Mouse (Mus musculus) midbrain, embryonic 15.5 days (tissue): ENCODE measurements around the gene Cyth3. TPM values are rescaled to one million over a fixed set of nuclear protein-coding genes. Genes with fewer than 3 reads are reported as not detected.

Experiments
- ATAC-seq: fragments of 200-750 bp; cut with Nextera tagmentation; replicated peaks from 2 replicates; pipeline ENCODE4 v1.8.0; 2017; ENCODE audit warnings: moderate TSS enrichment
- H3K27ac ChIP-seq: fragments of 300-500 bp; sonication (generic); 2 replicates; pipeline ENCODE4 v1.5.1; 2015; ENCODE audit warnings: mild to moderate bottlenecking, inconsistent platforms
- H3K27me3 ChIP-seq: fragments of 300-500 bp; sonication (generic); replicated peaks from 2 replicates; pipeline ENCODE4 v1.6.1; 2015; ENCODE audit warnings: inconsistent platforms
- H3K36me3 ChIP-seq: fragments of 300-500 bp; sonication (generic); replicated peaks from 2 replicates; pipeline ENCODE4 v1.6.1; 2015; ENCODE audit warnings: inconsistent platforms
- H3K4me1 ChIP-seq: fragments of 300-500 bp; sonication (generic); 2 replicates; pipeline ENCODE4 v1.6.1; 2015; ENCODE audit warnings: inconsistent platforms
- H3K4me2 ChIP-seq: fragments of 300-500 bp; sonication (generic); 2 replicates; pipeline ENCODE4 v1.6.1; 2015; ENCODE audit warnings: inconsistent platforms, mild to moderate bottlenecking, moderate library complexity
- H3K4me3 ChIP-seq: fragments of 300-500 bp; sonication (generic); 2 replicates; pipeline ENCODE4 v1.5.1; 2015; ENCODE audit warnings: mild to moderate bottlenecking, inconsistent platforms
- H3K9ac ChIP-seq: fragments of 300-500 bp; sonication (generic); 2 replicates; pipeline ENCODE4 v1.6.1; 2015; ENCODE audit warnings: mild to moderate bottlenecking, inconsistent platforms
- H3K9me3 ChIP-seq: fragments of 300-500 bp; sonication (generic); 2 replicates; pipeline ENCODE4 v1.6.1; 2016; ENCODE audit warnings: inconsistent platforms
- WGBS: fragments of 180-500 bp; shearing (Covaris S2); methylation state at CpG from one replicate; pipeline ENCODE4 v1.1.7; 2015; ENCODE audit warnings: mixed read lengths; 5-methylcytosine and 5-hydroxymethylcytosine counted together
- polyA plus RNA-seq: library from polyadenylated mRNA; unstranded; fragments of >200 nt; fragmentation: Nextera tagmentation; extraction: Ambion mirVana; gene quantifications from 2 replicates; pipeline ENCODE4 v1.2.1, GENCODE M21; 2015

Gene Cyth3
- polyA plus RNA-seq = 39.1 and 41.4 TPM in 2 replicates

- Histone ChIP-seq H3K4me3 (peak within 1 kb of the TSS; percentile 67), H3K4me2 (peak within 1 kb of the TSS; percentile 79), H3K36me3 (no peaks in the 10 kb centered on the region), H3K9ac (peak within 1 kb of the TSS; percentile 85), H3K27ac (peak within 1 kb of the TSS; percentile 82), H3K4me1 (peaks cover 29% of the 10 kb centered on the region), H3K9me3 (no peaks in the 10 kb centered on the region), H3K27me3 (no peaks in the 10 kb centered on the region)
- 9% methylated on average over 45 of the region's 46 CpGs for WGBS
- ATAC-seq = peak; percentile 91
Measured at GRCm38 (mm10) chr5:143621893-143622622, at the start of gene Cyth3. TSS of gene Cyth3 (plus strand) at chr5:143622447.

DNA sequence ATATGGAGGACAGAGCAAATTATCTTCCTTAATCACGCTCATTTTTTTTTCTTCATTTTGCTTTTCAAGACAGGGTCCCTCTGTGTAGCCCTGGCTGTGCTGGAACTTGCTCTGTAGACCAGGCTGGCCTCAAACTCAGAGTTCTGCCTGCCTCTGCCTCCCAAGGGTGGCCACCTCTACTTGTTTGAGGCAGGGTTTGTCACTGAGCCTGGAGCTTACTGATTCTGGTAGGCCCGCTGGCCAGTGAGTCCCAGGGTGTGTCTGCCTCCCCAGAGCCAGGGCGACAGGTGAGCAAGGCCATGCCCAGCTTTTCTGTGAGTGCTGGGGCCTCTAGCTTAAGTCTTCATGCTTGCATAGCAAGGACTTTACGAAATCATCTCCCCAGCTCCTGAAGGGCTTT, 49.2 kb upstream of the Cyth3 start:
- H3K4me1 ChIP-seq = no peaks in the 10 kb centered on the region
- no peaks in the 10 kb centered on the region for H3K27me3 ChIP-seq
- no peak overlapping the region for H3K4me2 ChIP-seq
- no peak overlapping the region for H3K4me3 ChIP-seq
- WGBS = 91% methylated on average over 4 of the region's 4 CpGs
- H3K9ac ChIP-seq = no peak overlapping the region
- H3K36me3 ChIP-seq = no peaks in the 10 kb centered on the region
- no peak for ATAC-seq
- H3K9me3 ChIP-seq = no peaks in the 10 kb centered on the region
- H3K27ac ChIP-seq = no peak overlapping the region

- ATAC-seq = no peak
- Histone ChIP-seq H3K9ac (no peak overlapping the region), H3K9me3 (no peaks in the 10 kb centered on the region), H3K4me1 (no peaks in the 10 kb centered on the region), H3K4me2 (no peak overlapping the region), H3K4me3 (no peak overlapping the region), H3K36me3 (no peaks in the 10 kb centered on the region), H3K27me3 (no peaks in the 10 kb centered on the region), H3K27ac (no peak overlapping the region)
- WGBS = 85% methylated on average over 19 of the region's 19 CpGs
Measured at GRCm38 (mm10) chr5:143574261-143575178, 47.7 kb upstream of the Cyth3 start.

GRCm38 (mm10) chr5:143579537-143580203, 42.6 kb upstream of the Cyth3 start:
- no peaks in the 10 kb centered on the region for H3K4me1 ChIP-seq
- whole genome bisulfite sequencing = 86% methylated on average over 10 of the region's 10 CpGs
- H3K4me2 ChIP-seq = no peak overlapping the region
- H3K36me3 ChIP-seq = no peaks in the 10 kb centered on the region
- no peak overlapping the region for H3K4me3 ChIP-seq
- ATAC-seq = no peak
- H3K9ac ChIP-seq = no peak overlapping the region
- no peak overlapping the region for H3K27ac ChIP-seq
- no peaks in the 10 kb centered on the region for H3K9me3 ChIP-seq
- no peaks in the 10 kb centered on the region for H3K27me3 ChIP-seq

DNA sequence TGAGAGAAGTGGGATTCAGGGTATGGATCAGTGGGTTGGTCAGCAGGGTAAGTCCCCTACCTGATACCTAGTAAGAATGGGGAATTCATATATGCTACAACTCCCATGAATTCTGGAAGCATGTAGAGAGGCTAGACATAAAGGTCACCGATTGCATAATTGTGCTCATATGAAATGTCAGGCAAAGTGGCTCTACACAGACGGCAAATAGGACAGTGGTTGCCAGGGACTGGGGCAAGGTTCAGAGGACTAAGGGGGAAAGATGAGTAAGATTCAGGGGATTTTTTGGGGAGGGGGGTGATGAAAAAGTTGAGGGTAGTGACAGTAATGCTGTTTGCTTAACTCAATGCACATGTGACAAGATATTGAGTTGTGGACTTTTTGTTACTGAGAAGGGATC, 41.3 kb upstream of the Cyth3 start:
- 89% methylated on average over 2 of the region's 2 CpGs for WGBS
- no peak overlapping the region for H3K27ac ChIP-seq
- no peak overlapping the region for H3K9ac ChIP-seq
- no peaks in the 10 kb centered on the region for H3K9me3 ChIP-seq
- no peak for ATAC-seq
- no peaks in the 10 kb centered on the region for H3K4me1 ChIP-seq
- H3K36me3 ChIP-seq = no peaks in the 10 kb centered on the region
- H3K4me3 ChIP-seq = no peak overlapping the region
- no peaks in the 10 kb centered on the region for H3K27me3 ChIP-seq
- H3K4me2 ChIP-seq = no peak overlapping the region

- H3K9ac ChIP-seq = no peak overlapping the region
- ATAC-seq = no peak
- 78% methylated on average over 8 of the region's 8 CpGs for WGBS
Measured at GRCm38 (mm10) chr5:143581874-143582273, 40.4 kb upstream of the Cyth3 start.

GRCm38 (mm10) chr5:143583081-143583480, 39.2 kb upstream of the Cyth3 start:
- H3K9ac ChIP-seq = no peak overlapping the region
- ATAC-seq = no peak
- whole genome bisulfite sequencing = 92% methylated on average over 10 of the region's 10 CpGs
- no peak overlapping the region for H3K27ac ChIP-seq
- H3K9me3 ChIP-seq = no peaks in the 10 kb centered on the region
- no peaks in the 10 kb centered on the region for H3K27me3 ChIP-seq
- H3K4me2 ChIP-seq = no peak overlapping the region
- no peaks in the 10 kb centered on the region for H3K4me1 ChIP-seq
- no peak overlapping the region for H3K4me3 ChIP-seq
- H3K36me3 ChIP-seq = no peaks in the 10 kb centered on the region

More at GRCm38 (mm10) chr5:143581874-143582273, 40.4 kb upstream of the Cyth3 start:
- H3K36me3 ChIP-seq = no peaks in the 10 kb centered on the region
- H3K4me1 ChIP-seq = no peaks in the 10 kb centered on the region
- no peak overlapping the region for H3K4me2 ChIP-seq
- no peak overlapping the region for H3K4me3 ChIP-seq
- H3K27ac ChIP-seq = no peak overlapping the region
- no peaks in the 10 kb centered on the region for H3K27me3 ChIP-seq
- H3K9me3 ChIP-seq = no peaks in the 10 kb centered on the region

- Histone ChIP-seq H3K36me3 (no peaks in the 10 kb centered on the region), H3K9ac (no peak overlapping the region), H3K27me3 (no peaks in the 10 kb centered on the region), H3K27ac (no peak overlapping the region), H3K9me3 (no peaks in the 10 kb centered on the region), H3K4me1 (peaks cover 7% of the 10 kb centered on the region; the same call in 1 of the 2 replicates), H3K4me3 (no peak overlapping the region), H3K4me2 (no peak overlapping the region)
- ATAC-seq = no peak
- WGBS = 90% methylated on average over 5 of the region's 5 CpGs
Measured at GRCm38 (mm10) chr5:143584982-143585381, 37.3 kb upstream of the Cyth3 start.

- WGBS = 88% methylated on average over 8 of the region's 8 CpGs
- no peak overlapping the region for H3K27ac ChIP-seq
- H3K36me3 ChIP-seq = no peaks in the 10 kb centered on the region
- no peak overlapping the region for H3K4me3 ChIP-seq
- ATAC-seq = no peak
- H3K27me3 ChIP-seq = no peaks in the 10 kb centered on the region
- no peaks in the 10 kb centered on the region for H3K9me3 ChIP-seq
- peaks cover 7% of the 10 kb centered on the region; the same call in 1 of the 2 replicates for H3K4me1 ChIP-seq
- H3K9ac ChIP-seq = no peak overlapping the region
- no peak overlapping the region for H3K4me2 ChIP-seq
Measured at GRCm38 (mm10) chr5:143586386-143586785, 35.9 kb upstream of the Cyth3 start.

DNA sequence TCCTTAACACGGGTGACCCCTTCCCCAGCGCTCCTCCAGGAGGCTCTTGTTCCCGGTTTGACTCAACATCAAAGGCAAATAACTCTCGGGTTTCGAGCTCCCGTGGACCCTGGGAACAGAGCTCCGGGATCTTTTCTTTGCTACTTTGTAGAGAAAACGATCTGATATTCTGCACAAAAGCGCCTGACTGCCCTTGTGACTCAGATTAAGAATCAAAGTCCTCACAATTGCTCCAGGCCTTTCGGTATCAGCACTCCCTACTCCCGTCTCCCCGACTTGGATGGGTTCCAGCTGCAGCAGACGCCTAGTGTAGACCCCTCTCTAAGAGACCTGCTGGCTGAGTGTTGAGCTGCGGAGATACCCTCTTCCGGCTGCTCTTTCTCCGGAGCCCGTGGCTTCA, 33.1 kb upstream of the Cyth3 start:
- H3K4me3 ChIP-seq = no peak overlapping the region
- H3K36me3 ChIP-seq = no peaks in the 10 kb centered on the region
- peaks cover 7% of the 10 kb centered on the region; the same call in 1 of the 2 replicates for H3K4me1 ChIP-seq
- WGBS = 26% methylated on average over 17 of the region's 17 CpGs
- peak overlapping the region; percentile 46; the same call in 1 of the 2 replicates for H3K27ac ChIP-seq
- peak; percentile 69; the same call in 1 of the 2 replicates for ATAC-seq
- no peak overlapping the region for H3K9ac ChIP-seq
- no peaks in the 10 kb centered on the region for H3K27me3 ChIP-seq
- H3K4me2 ChIP-seq = peak overlapping the region; percentile 9; the same call in 1 of the 2 replicates
- H3K9me3 ChIP-seq = no peaks in the 10 kb centered on the region

GRCm38 (mm10) chr5:143592926-143593325, 29.3 kb upstream of the Cyth3 start:
- Histone ChIP-seq H3K9me3 (no peaks in the 10 kb centered on the region), H3K9ac (no peak overlapping the region), H3K36me3 (no peaks in the 10 kb centered on the region), H3K4me3 (no peak overlapping the region), H3K4me2 (no peak overlapping the region), H3K4me1 (peaks cover 7% of the 10 kb centered on the region; the same call in 1 of the 2 replicates), H3K27ac (no peak overlapping the region), H3K27me3 (no peaks in the 10 kb centered on the region)
- WGBS = 77% methylated on average over 5 of the region's 5 CpGs
- no peak for ATAC-seq
